Mouse (Mus musculus): ENCODE data around the gene Ints1. TPM values are rescaled to one million over a fixed set of nuclear protein-coding genes. Genes with fewer than 3 reads are reported as not detected.

Ints1 gene
- polyA plus RNA-seq, 1 experiment, result 46.5 TPM

DNA sequence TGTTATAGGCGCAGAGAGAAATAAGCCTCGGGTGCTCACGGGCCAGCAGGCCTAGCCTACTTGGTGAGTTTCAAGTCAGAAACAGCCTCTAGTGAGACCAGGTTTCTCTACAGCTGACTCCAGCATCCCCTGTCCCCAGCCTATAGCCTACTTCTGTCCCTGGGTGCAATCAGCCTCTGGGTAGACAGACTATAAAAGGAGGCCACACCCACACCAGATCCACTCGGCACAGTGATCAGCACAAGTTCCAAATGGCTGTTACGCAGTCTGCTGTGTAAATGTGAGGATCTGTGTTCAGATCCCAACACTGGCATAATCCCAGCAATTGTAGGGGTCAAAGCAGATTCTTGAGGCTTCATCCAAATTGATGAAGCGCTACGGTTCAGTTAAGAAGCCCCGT lies 27.7 kb upstream of the Ints1 start:
- 53% methylated on average over 8 of the region's 8 CpGs for WGBS
- no peak for DNase-seq (ENCODE audit: low read depth, low spot score)

DNA sequence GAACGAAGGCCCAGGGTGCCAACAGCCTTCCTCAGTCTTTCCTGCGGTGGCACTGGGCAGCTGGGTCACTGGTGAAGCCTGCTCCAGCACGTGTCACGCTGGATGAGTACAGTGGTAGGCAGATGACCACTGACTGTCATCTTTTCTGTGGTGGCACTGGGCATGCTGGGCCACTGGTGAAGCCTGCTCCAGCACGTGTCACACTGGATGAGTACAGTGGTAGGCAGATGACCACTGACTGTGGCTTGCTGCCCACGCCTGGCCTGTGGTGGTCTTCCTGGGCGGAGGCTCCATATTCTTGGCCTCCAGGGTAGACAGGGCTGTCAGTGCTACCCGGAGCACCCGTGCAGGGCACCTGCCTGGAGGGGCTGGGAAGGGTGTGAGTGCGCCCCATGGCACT lies 26.4 kb upstream of the Ints1 start:
- DNase-seq (ENCODE audit: low read depth, low spot score), result no peak
- WGBS, result 92% methylated on average over 10 of the region's 10 CpGs

GRCm38 (mm10) chr5:139801231-139801630 lies 25.8 kb upstream of the Ints1 start:
- 90% methylated on average over 8 of the region's 8 CpGs for WGBS
- no peak for DNase-seq (ENCODE audit: low read depth, low spot score)

DNA sequence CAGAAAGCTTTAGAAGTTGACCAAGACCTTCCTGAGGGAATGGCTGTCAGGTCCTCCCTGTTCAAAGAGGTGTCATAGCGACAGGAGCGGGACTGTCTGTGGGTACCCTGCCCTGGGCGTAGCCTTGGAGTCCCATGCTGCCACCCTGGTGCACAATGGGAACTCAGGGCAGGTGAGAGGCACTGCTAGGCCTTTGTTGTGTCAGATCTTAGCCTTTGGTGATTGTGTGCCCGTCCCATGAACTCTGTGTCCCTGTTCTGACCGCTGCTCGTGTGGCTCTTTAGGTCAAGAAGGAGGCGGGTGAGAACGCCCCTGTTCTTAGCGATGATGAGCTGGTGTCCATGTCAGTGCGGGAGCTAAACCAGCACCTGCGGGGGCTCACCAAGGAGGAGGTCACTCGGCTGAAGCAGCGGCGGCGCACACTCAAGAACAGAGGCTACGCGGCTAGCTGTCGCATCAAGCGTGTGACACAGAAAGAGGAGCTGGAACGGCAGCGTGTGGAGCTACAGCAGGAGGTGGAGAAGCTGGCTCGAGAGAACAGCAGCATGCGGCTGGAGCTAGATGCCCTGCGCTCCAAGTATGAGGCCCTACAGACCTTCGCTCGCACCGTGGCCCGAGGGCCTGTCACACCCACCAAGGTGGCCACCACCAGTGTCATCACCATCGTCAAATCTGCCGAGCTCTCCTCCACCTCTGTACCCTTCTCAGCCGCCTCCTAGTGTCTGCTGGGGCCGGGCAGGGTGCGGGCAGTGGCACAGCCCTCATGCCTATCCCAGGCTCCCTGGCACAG lies 24.5 kb upstream of the Ints1 start:
- 94% methylated on average over 33 of the region's 33 CpGs for WGBS
- DNase-seq (ENCODE audit: low read depth, low spot score), result no peak

DNA sequence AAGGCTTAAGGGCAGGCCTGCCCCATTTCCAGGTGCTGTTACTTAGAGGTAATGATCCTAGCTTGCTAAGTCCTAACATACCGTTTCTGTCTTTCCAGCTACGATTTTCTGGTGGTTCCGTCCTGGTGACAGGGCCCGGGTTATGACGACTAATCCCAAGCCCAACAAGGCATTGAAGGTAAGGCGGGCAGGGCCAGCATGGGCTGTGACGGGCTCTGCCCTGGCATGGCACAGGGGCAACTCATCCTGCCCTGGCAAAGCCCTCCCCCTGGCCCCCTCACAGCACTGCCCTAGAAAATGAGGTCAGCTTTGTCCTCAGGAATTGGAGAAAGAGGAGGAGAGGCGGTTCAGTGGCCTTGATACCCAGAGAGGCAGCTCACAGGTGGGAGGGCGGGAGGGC lies 23.6 kb upstream of the Ints1 start:
- WGBS, result 94% methylated on average over 9 of the region's 9 CpGs
- DNase-seq (ENCODE audit: low read depth, low spot score), result no peak

GRCm38 (mm10) chr5:139798168-139798900 lies 22.9 kb upstream of the Ints1 start:
- WGBS, result 65% methylated on average over 12 of the region's 12 CpGs
- DNase-seq (ENCODE audit: low read depth, low spot score), result no peak

DNA sequence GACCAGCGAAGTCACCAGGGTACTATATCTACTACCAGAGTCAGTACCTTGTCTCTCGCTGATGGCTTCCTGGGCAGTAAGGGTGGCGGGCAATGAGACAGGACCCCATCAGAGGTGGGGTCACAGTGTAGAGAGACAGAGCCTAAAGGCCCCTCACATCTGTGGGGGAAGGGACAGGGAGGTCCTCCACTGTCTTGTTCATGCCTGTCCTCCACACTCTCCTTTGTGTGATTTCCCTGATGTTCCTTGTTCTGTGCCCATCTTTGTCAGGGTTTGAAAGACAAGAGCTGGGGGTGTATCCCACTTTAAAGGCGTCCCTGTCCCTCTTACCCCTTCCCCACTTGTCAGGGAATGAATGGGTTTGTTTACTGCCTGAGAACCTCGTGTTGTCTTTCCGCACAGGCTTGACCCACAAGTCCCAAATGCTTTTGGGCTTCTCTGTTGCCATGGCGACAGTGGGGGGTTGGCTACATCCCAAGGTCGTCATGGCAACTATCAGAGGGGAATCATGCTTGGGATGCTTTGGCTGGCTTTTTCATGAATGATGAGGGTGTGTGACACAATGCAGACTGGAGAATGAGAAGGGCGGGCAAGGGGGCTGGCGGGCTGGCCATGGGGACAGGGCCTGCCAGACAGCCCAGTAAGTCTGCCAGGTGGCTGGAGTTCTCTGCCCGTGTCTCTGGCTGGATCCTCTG lies 22.1 kb upstream of the Ints1 start:
- no peak for DNase-seq (ENCODE audit: low read depth, low spot score)
- 58% methylated on average over 11 of the region's 11 CpGs for WGBS

DNA sequence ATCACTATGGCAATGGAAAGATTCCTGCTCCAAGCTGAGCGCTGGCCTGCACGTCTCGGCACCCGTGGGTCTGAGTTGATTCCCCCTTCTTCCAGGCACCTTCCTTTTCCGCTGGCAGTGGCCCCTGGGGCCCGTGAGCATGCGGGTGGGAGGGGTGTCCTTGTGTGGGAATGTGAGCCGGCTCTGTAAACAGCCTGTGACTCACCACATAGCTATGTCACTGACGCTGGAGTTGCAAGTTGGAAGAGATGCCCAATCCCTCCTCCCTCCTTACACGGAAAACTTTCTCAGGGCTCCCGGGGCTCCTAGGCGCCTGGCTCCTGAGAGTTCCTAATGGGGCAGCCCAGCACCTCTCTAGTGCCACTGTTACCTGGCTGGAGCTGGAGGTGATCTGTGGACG lies 21.4 kb upstream of the Ints1 start:
- WGBS, result 7% methylated on average over 13 of the region's 13 CpGs
- no peak for DNase-seq (ENCODE audit: low read depth, low spot score)

- DNase-seq (ENCODE audit: low read depth, low spot score), result no peak
- WGBS, result 63% methylated on average over 9 of the region's 9 CpGs
Observed at GRCm38 (mm10) chr5:139796001-139796620, 20.6 kb upstream of the Ints1 start.

- DNase-seq (ENCODE audit: low read depth, low spot score), result no peak
- WGBS, result 40% methylated on average over 10 of the region's 10 CpGs
Observed at GRCm38 (mm10) chr5:139794938-139795337, 19.5 kb upstream of the Ints1 start.

GRCm38 (mm10) chr5:139794137-139794536 lies 18.7 kb upstream of the Ints1 start:
- DNase-seq (ENCODE audit: low read depth, low spot score), result no peak
- WGBS, result 61% methylated on average over 5 of the region's 5 CpGs

DNA sequence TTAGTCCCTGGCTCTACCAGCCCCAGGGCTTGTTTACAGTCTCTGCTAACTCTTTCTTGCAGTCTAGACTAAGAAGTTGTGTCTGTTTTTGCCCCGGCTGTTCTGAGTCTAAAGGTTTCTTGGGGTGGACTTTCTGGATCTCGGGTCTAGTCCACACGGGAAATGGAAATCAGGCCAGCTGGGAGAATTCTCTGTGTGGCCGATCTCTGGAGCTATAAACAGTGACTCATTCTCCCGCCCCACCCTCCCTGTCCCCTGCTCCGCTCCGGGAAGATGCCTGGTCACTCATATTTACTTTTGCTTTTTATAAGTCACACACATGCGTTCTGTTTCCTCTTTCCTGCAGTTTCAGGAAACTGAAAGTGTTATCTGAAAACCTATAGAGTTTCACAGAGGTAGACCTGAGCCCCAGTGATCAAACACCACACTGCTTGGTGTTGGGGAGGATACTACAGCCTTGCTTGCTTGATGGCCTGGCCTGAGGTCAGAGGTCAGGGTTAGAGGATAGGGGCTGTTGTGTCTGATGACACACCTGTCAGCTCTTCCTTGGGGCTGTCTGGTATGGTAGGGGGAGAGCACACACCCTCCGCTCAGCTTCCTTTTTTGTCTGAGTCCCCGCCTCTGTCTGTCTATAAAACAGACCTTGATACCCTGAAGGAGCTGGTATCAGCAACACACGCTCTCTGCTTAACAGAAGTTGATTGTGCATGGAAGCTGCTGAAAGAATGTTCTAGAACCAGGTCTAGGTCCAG lies 18.0 kb upstream of the Ints1 start:
- WGBS, result 3% methylated on average over 11 of the region's 11 CpGs
- DNase-seq (ENCODE audit: low read depth, low spot score), result peak; percentile 88

DNA sequence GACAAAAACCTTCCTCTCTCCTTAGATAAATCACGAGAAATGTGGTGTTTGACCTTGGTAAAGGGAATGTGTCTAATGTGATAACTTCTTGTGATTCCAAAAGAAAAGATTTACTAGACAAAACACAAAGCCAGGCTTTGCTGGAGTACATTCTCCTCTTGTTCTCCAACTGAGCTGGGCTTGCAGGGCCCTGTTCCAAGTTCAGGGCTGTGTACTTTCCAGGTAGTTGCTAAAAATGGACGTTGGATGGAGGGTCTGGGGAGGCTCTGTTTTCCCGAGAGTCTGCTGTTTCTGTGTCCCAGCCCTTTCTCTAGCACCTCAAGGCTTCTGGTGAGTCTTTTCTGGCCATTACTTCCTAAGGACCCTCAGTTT lies 17.5 kb upstream of the Ints1 start:
- DNase-seq (ENCODE audit: low read depth, low spot score), result no peak
- WGBS, result 5% methylated on average over 3 of the region's 3 CpGs

- no peak for DNase-seq (ENCODE audit: low read depth, low spot score)
- WGBS, result 5% methylated on average over 11 of the region's 11 CpGs
Observed at GRCm38 (mm10) chr5:139792159-139792775, 16.8 kb upstream of the Ints1 start.

DNA sequence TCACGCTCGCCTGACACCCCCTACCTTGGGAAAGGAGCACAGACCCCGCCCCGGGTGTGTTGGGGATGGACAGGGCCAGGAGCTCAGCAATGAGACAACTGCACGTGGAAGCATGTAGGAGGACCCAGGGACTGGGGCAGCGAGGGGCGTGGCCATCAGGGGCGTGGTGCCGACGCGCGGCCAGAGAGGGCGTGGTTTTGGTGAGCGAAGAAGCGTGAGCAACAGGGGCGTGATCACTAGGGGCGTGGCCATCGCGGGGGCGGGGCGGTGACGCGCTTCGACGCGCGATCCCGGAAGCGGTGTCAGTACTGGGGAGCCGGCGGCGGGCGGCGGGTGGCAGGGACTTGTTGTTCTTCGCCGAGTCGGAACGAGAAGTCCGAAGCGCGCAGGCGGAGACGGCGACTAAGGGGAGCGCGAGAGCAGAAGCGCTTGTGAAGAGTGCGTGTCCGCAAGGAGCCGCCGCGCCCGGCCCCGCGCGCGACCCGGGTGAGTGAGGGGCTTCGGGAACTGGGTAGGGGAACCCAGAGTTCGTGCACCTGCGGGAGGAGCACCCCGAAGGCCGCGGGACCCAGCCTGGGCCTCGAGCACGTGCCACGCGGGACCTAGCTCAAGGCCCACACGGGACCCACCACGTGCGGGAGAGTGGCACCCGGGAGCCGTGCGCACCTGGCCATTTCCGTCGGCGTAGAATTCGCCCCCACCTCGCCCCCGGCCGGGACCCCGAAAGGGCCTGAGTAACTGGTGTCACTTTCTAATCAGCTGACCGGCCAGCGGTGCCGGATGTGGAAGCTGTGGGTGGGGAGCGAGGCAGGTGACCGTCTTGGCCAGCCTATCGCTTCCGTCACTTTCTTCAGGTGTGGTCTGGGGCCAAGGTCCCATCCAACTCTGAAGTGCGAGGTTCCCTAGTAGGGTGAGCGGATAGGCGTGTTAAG lies 16.0 kb upstream of the Ints1 start, which contains the start of gene Mafk:
Gene Mafk (plus strand): TSS at position 287 of the 932 bp plus-strand sequence.
- no peak for DNase-seq (ENCODE audit: low read depth, low spot score)

GRCm38 (mm10) chr5:139789466-139789865 lies 14.0 kb upstream of the Ints1 start:
- DNase-seq (ENCODE audit: low read depth, low spot score), result no peak
- 49% methylated on average over 4 of the region's 4 CpGs for WGBS

More for the DNA sequence above, 16.0 kb upstream of the Ints1 start, which contains the start of gene Mafk:
- under 1% methylated on average over 92 of the region's 92 CpGs for WGBS

DNA sequence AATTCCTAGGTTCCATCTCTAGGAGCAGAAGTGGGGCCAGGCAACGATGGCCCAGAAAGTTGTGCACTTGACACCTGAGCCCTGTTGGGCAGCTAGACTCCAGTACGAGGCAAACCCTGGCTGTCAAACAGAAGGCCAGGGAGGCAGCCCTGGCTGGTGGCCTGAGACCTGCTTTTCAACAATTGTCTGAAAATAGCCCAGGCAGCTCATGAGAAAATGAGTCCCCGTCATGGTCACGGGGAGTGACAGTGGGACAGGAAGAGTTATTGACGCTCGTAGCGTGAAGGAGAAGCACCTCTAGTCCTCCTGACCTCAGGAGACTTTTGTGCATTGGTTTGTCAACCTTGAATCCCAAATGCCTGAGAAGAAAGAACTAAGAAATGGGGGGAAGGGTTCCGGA lies 5.9 kb upstream of the Ints1 start:
- no peak for DNase-seq (ENCODE audit: low read depth, low spot score)
- 74% methylated on average over 8 of the region's 8 CpGs for whole genome bisulfite sequencing

GRCm38 (mm10) chr5:139776966-139777365 lies 1.5 kb upstream of the Ints1 start:
- DNase-seq (ENCODE audit: low read depth, low spot score), result no peak
- 72% methylated on average over 5 of the region's 5 CpGs for WGBS
